Mouse (Mus musculus) B cell, adult 67 days (primary cell): ENCODE results near the gene Gm28042. TPM values are rescaled to one million over a fixed set of nuclear protein-coding genes. Genes with fewer than 3 reads are reported as not detected.

Experiments
- total RNA-seq, 2 experiments: library from RNA; stranded (reverse); gene quantifications; 4 replicates each; pipeline ENCODE4 v1.2.4; 2023

Gene Gm28042
- 1 to 10 TPM; 4.6 to 6.3 TPM for total RNA-seq

DNA sequence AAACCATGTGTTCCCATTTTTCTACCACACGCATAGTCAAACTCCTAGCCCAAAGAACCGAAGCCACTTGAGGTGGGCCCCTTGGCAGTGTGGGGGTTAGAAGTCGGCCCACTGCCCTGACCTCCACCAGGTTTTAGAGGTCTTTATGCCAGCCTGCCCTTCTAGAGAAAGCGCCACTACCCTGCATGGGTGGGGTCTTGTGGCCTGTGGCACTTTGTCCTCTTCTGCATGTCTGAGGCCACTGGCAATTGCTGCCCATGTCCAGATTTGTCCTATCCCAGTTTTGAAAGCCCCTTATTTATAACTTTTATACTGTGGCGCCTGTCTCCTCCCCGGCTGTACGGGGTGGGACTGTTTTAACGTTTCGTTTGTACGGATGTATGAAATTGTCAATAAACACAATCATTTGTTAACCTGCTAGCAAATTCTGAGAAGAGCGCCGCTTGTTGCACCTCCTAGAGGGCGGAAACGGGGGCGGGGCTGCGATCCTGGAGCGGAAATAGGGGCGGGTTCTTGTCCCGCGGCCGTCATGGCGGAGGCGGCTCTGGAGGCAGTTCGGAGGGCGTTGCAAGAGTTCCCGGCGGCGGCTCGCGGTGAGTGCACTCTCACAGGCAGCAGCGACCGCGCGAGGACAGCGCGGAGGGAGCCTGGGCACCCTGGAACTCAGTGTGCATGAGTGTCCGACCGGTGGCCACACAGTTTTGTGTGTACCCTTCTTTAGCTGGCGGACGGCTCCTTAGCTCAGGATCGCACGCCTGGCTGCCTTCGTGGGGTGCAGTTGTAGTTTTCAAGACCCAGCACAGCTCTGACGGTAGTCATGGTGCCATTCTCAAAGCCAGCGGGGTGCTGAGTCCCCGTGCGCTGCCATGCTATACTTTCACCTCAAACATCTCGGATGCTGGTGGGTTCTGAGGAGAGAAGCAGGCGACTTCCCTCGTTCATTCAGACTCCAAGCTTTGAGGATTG, at the start of gene Gm28042, which contains the start of gene Jmjd7:
Gene Gm28042 (plus strand): TSS at position 510 of the 966 bp plus-strand sequence.
Gene Jmjd7 (plus strand): TSS at position 500 of the 966 bp plus-strand sequence.

DNA sequence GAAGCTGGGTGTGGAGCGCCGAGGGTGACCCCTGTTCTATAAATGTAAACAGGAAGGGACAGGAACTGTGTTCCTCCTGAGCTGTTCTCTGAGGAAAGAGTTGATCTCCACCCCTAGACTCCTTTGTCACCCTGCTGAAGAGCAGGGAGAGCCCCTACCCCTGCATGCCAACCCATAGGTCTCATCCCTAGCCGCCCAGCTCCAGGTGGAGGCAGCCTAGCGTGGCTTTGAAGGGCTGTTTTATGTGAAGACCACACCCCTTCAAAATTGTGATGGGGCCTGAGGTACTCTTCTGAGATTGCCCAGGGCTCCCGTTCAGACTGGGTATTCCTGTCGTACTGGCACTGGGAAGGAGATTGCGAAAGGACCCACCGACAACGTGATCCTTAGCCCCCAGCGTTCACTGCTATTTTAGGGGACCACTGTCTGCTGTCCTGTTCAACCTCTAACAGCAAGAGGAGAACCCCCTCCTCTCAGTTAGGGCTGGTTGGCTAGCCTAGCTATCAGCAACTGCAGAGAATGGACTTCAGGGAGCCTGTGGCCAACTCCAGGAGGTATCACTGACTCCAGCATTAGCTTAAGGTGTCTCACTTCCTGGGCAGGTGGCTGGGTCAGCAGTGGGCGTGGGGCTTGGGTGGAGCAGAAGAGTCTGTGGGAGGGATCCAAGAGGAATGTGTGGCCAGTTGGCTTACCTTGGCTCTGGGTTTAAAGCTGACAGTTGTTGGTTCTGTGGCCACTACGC, 5.6 kb downstream of the Gm28042 start, which contains the start of gene Pla2g4b:
Gene Pla2g4b (plus strand): TSS at position 692 of the 742 bp plus-strand sequence.

Other genes starting within 250 kb of the Gm28042 start
- gene Rpap1, start 240.0 kb upstream of the Gm28042 start, total RNA-seq: 10 to 100 TPM; 32.2 to 34.8 TPM
- not detected for gene Tyro3, start 229.8 kb upstream of the Gm28042 start, total RNA-seq
- gene Mga, start 130.3 kb upstream of the Gm28042 start, total RNA-seq: 100 to 1,000 TPM; 132 to 136 TPM
- 10 to 100 TPM; 13.9 to 14.4 TPM for gene Mapkbp1, start 54.8 kb upstream of the Gm28042 start, total RNA-seq
- 10 to 100 TPM; 13.1 to 22.6 TPM for gene Jmjd7, start within 50 bp of the Gm28042 start, total RNA-seq
- 10 to 100 TPM in 1 of 2 experiments, 1 to 10 TPM in 1; 6.1 to 13.3 TPM for gene Pla2g4b, start 5.9 kb downstream of the Gm28042 start, total RNA-seq
- 100 to 1,000 TPM in 1 of 2 experiments, 10 to 100 TPM in 1; 83.5 to 111 TPM for gene Ehd4, start 127.1 kb downstream of the Gm28042 start, total RNA-seq
- not detected for gene Pla2g4e, start 217.8 kb downstream of the Gm28042 start, total RNA-seq